Mouse (Mus musculus) midbrain, embryonic 11.5 days (tissue): ENCODE measurements around the gene Itpkc. TPM values are rescaled to one million over a fixed set of nuclear protein-coding genes. Genes with fewer than 3 reads are reported as not detected.

Experiments used
- ATAC-seq: fragments of 200-750 bp; cut with Nextera tagmentation; 2 replicates; pipeline ENCODE4 v1.8.0; 2017; ENCODE audit warnings: moderate TSS enrichment, moderate library complexity; ENCODE audit not compliant: low FRiP score
- DNase-seq: peaks from one replicate; pipeline ENCODE4 v3.0.0; 2015; ENCODE audit warnings: low spot score; ENCODE audit errors: missing footprints
- H3K27ac ChIP-seq: fragments of 300-500 bp; sonication (generic); 2 replicates; pipeline ENCODE4 v1.5.1; 2014; ENCODE audit warnings: low read depth, low read length
- H3K27me3 ChIP-seq: fragments of 300-500 bp; sonication (generic); 2 replicates; pipeline ENCODE4 v1.6.1; 2014; ENCODE audit warnings: mild to moderate bottlenecking, low read length, moderate library complexity, mixed read lengths; ENCODE audit not compliant: control insufficient read depth, insufficient read depth
- H3K36me3 ChIP-seq: fragments of 300-500 bp; sonication (generic); 2 replicates; pipeline ENCODE4 v1.6.1; 2014; ENCODE audit warnings: mild to moderate bottlenecking, low read length, moderate library complexity, mixed read lengths; ENCODE audit not compliant: control insufficient read depth, insufficient read depth
- H3K4me1 ChIP-seq: fragments of 300-500 bp; sonication (generic); 2 replicates; pipeline ENCODE4 v1.6.1; 2014; ENCODE audit warnings: low read length; ENCODE audit not compliant: control insufficient read depth, insufficient read depth
- H3K4me2 ChIP-seq: fragments of 300-500 bp; sonication (generic); 2 replicates; pipeline ENCODE4 v1.6.1; 2014; ENCODE audit warnings: mild to moderate bottlenecking, moderate library complexity
- H3K4me3 ChIP-seq: fragments of 300-500 bp; sonication (generic); 2 replicates; pipeline ENCODE4 v1.5.1; 2014; ENCODE audit warnings: low read depth, low read length
- H3K9ac ChIP-seq: fragments of 300-500 bp; sonication (generic); 2 replicates; pipeline ENCODE4 v1.6.1; 2014; ENCODE audit warnings: low read length
- H3K9me3 ChIP-seq: fragments of 300-500 bp; sonication (generic); 2 replicates; pipeline ENCODE4 v1.6.1; 2016; ENCODE audit warnings: low read length; ENCODE audit not compliant: control insufficient read depth
- WGBS: fragments of 180-500 bp; shearing (Covaris S2); extraction: QIAGEN DNeasy Blood & Tissue Kit; methylation state at CpG from one replicate; pipeline ENCODE4 v1.1.7; 2014; 5-methylcytosine and 5-hydroxymethylcytosine counted together
- polyA plus RNA-seq: library from polyadenylated mRNA; unstranded; fragments of >200 nt; fragmentation: Nextera tagmentation; extraction: Ambion mirVana; gene quantifications from 2 replicates; pipeline ENCODE4 v1.2.1, GENCODE M21; 2014

Itpkc gene
- polyA plus RNA-seq, 1 experiment from 2014 or later: 5.0 TPM

- WGBS: 91% methylated on average over 7 of the region's 7 CpGs
- Histone ChIP-seq H3K9me3 (no peaks in the 10 kb centered on the region), H3K27me3 (no peaks in the 10 kb centered on the region), H3K4me1 (no peaks in the 10 kb centered on the region), H3K9ac (no peak overlapping the region), H3K4me2 (no peak overlapping the region), H3K36me3 (0 out of 2 replicates have a peak, but pooled peaks cover 5% of the 10 kb centered on the region), H3K4me3 (no peak overlapping the region), H3K27ac (no peak overlapping the region)
- ATAC-seq (no peak), DNase-seq (no peak)
Observed at GRCm38 (mm10) chr7:27218586-27218985, 9.9 kb downstream of the Itpkc start.

DNA sequence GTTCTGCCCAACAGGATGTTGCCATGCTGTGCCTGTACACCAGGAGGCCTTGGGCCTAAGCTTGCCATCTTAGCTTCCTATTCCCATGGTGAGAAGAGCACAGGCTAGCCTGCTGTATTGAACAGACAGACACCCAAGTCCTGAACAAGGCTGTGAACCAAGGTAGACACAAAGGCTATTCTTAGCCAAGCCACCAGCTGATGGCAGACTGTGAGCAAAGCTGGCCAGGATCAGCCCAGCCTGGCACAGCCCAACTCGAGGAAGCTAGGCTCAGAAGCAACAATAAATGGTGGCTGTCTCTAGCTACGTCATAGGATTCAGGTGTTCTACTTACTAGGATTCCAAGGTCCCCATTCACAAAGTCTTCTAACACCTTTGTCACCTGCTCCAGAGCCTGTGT lies 15.8 kb downstream of the Itpkc start:
- no peaks in the 10 kb centered on the region for H3K9me3 ChIP-seq
- no peak overlapping the region for H3K27ac ChIP-seq
- H3K4me3 ChIP-seq: no peak overlapping the region
- no peak for ATAC-seq
- 88% methylated on average over 2 of the region's 2 CpGs for WGBS
- no peaks in the 10 kb centered on the region for H3K27me3 ChIP-seq
- H3K9ac ChIP-seq: no peak overlapping the region
- no peaks in the 10 kb centered on the region for H3K4me1 ChIP-seq
- H3K36me3 ChIP-seq: peaks cover 23% of the 10 kb centered on the region; the same call in 1 of the 2 replicates
- no peak overlapping the region for H3K4me2 ChIP-seq
- DNase-seq: no peak

DNA sequence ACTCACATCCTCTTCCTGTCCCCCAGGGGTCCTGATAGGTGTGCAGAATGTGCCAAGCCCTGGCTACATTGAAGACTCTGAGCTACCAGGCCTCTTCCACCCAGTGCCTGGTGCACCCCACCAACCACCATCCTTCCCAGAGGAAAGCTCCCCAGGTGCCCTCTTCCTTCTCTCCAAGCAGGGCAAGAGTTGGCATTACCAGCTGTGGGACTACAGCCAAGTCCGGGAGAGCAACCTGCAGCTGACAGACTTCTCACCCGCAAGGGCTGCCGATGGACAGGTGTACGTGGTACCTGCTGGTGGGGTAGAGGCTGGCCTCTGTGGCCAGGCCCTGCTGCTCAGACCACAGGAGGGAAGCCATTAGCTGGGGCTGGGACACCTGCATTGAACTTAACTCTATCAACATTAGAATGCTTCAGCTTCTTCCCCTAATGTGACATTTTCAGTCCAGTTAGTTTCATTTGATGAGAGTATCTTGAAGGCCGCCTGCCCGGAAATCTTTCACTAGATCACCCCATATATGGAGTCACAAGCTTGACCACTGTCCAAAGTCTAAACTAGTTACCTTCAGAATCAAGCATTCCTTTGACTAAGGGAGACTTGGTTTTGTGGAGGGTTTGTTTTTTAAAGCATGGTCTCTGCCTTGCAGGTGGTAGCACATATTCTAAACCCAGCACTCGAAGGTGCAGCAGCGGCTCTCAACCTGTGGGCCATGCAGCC lies 24.6 kb downstream of the Itpkc start:
- ATAC-seq (no peak), DNase-seq (peak; percentile 28)
- Histone ChIP-seq H3K4me2 (no peak overlapping the region), H3K4me1 (no peaks in the 10 kb centered on the region), H3K4me3 (no peak overlapping the region), H3K36me3 (peaks cover 15% of the 10 kb centered on the region), H3K27ac (no peak overlapping the region), H3K27me3 (no peaks in the 10 kb centered on the region), H3K9ac (no peak overlapping the region), H3K9me3 (no peaks in the 10 kb centered on the region)
- WGBS: 95% methylated on average over 8 of the region's 8 CpGs

GRCm38 (mm10) chr7:27198779-27199178 lies 29.7 kb downstream of the Itpkc start:
- DNase-seq: peak; percentile 23
- WGBS: 90% methylated on average over 8 of the region's 8 CpGs

DNA sequence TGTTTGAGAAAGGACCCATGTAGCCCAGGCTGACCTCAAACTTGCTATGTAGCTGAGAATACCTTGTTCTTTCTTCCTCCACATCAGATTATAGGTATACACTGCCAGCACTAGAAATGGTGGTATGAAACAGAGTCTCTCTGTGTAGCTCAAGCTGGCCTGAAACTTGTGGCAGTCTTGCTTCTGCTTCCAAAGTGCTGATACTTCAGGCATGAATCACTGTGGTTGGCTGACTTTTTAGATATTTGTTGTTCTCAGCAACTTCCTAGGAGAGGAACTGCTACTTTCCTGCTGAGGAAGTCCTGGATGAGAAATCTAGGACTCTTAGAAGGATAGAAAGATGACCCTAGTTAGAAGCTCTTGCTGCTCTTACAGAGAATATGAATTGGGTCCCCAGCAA lies 30.1 kb downstream of the Itpkc start:
- Histone ChIP-seq H3K4me2 (no peak overlapping the region), H3K9ac (no peak overlapping the region), H3K27ac (no peak overlapping the region), H3K9me3 (no peaks in the 10 kb centered on the region), H3K27me3 (no peaks in the 10 kb centered on the region), H3K4me3 (no peak overlapping the region), H3K36me3 (peaks cover 7% of the 10 kb centered on the region), H3K4me1 (peaks cover 17% of the 10 kb centered on the region)
- ATAC-seq (no peak), DNase-seq (no peak)

More at GRCm38 (mm10) chr7:27198779-27199178, 29.7 kb downstream of the Itpkc start:
- Histone ChIP-seq H3K4me1 (peaks cover 16% of the 10 kb centered on the region), H3K27me3 (no peaks in the 10 kb centered on the region), H3K4me2 (no peak overlapping the region), H3K27ac (no peak overlapping the region), H3K9ac (no peak overlapping the region), H3K36me3 (peaks cover 8% of the 10 kb centered on the region), H3K9me3 (no peaks in the 10 kb centered on the region), H3K4me3 (no peak overlapping the region)
- ATAC-seq: no peak

DNA sequence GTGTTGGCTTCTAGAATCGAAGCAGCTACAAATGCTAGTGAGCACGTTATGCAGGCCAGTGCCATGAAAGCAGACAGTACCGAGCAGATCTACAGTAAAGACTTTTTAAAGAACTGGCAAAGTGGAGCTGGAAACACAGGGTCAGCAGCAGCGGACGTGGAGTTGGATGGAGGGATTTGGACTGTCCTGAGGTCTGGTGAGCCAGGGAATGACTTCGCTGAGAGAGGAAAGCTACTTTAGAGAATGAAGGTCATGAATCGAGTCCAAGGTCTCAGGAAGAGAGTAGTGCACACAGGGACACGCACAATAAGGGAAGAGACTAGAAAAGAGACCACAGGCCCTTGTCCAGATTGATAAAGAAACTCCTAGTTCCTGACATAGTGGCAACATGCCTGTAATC lies 30.8 kb downstream of the Itpkc start:
- Histone ChIP-seq H3K27ac (no peak overlapping the region), H3K9me3 (no peaks in the 10 kb centered on the region), H3K36me3 (peaks cover 3% of the 10 kb centered on the region), H3K4me2 (no peak overlapping the region), H3K4me3 (no peak overlapping the region), H3K27me3 (no peaks in the 10 kb centered on the region), H3K4me1 (peaks cover 17% of the 10 kb centered on the region), H3K9ac (no peak overlapping the region)
- ATAC-seq: no peak
- WGBS: 89% methylated on average over 8 of the region's 8 CpGs
- DNase-seq: no peak

GRCm38 (mm10) chr7:27197136-27197535 lies 31.3 kb downstream of the Itpkc start:
- no peaks in the 10 kb centered on the region for H3K9me3 ChIP-seq
- peaks cover 17% of the 10 kb centered on the region for H3K4me1 ChIP-seq
- H3K9ac ChIP-seq: no peak overlapping the region
- H3K27me3 ChIP-seq: no peaks in the 10 kb centered on the region
- DNase-seq (no peak), ATAC-seq (no peak)
- H3K27ac ChIP-seq: no peak overlapping the region
- peaks cover 6% of the 10 kb centered on the region for H3K36me3 ChIP-seq
- H3K4me2 ChIP-seq: no peak overlapping the region
- no peak overlapping the region for H3K4me3 ChIP-seq
- WGBS: 79% methylated on average over 3 of the region's 3 CpGs

- H3K27ac ChIP-seq: peak within 1 kb of the TSS; percentile 97
- H3K9ac ChIP-seq: peak within 1 kb of the TSS; percentile 96
- peak; percentile 97 for DNase-seq
- H3K27me3 ChIP-seq: no peaks in the 10 kb centered on the region
- peaks cover 17% of the 10 kb centered on the region for H3K4me1 ChIP-seq
- peak within 1 kb of the TSS; percentile 58 for H3K4me2 ChIP-seq
- under 1% methylated on average over 64 of the region's 64 CpGs for WGBS
- peaks cover 15% of the 10 kb centered on the region for H3K36me3 ChIP-seq
- ATAC-seq: peak; percentile 99
- peak within 1 kb of the TSS; percentile 91 for H3K4me3 ChIP-seq
- no peaks in the 10 kb centered on the region for H3K9me3 ChIP-seq
Observed at GRCm38 (mm10) chr7:27195681-27196611, 32.5 kb downstream of the Itpkc start, which contains the start of the genes BC024978 and Snrpa. Gene BC024978, plus strand, starts transcription at chr7:27195781. Gene Snrpa, minus strand, starts transcription at chr7:27196271.

DNA sequence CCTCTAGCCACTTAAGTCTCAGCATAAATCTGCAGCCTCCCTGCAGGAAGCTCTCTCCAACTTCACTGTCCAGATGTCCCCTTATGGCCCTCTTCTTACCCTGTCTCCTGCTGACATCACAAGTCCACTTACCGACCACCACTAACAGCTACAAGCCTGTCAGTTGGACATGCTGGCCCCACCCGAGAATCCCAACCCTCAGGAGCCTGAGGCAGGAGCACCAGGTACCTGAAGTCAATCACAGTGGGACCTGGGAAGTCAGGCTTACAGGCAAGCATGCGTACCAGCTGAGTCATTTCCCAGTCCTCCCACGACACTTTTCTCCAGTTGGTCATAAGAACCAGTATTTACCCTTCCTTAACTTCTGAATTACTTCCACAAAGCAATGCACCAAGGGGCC lies 34.7 kb downstream of the Itpkc start:
- DNase-seq: peak; percentile 73
- peaks cover 37% of the 10 kb centered on the region for H3K36me3 ChIP-seq
- H3K4me2 ChIP-seq: no peak overlapping the region
- H3K9ac ChIP-seq: no peak overlapping the region
- no peaks in the 10 kb centered on the region for H3K27me3 ChIP-seq
- no peak for ATAC-seq
- H3K4me3 ChIP-seq: no peak overlapping the region
- H3K9me3 ChIP-seq: no peaks in the 10 kb centered on the region
- H3K4me1 ChIP-seq: peaks cover 17% of the 10 kb centered on the region
- 90% methylated on average over 4 of the region's 4 CpGs for WGBS
- no peak overlapping the region for H3K27ac ChIP-seq
